Mouse (Mus musculus) spleen, adult 2 months (tissue): ENCODE measurements at regions not wholly inside any gene's neighbourhood (a gene's known extent, or its start where the extent isn't known, plus 50 kb on each side); places are given as distances from the start of the nearest gene placed in this dataset.

ENCODE experiments used
- CTCF ChIP-seq: fragments of 200-500 bp; IDR thresholded peaks from 2 replicates; pipeline ENCODE4 v1.5.1; 2011; ENCODE audit warnings: mild to moderate bottlenecking, inconsistent platforms; ENCODE audit not compliant: insufficient read depth, insufficient read length, insufficient replicate concordance; ENCODE audit errors: extremely low read depth
- POLR2A ChIP-seq: fragments of 200-500 bp; IDR thresholded peaks from 2 replicates; pipeline ENCODE4 v1.6.1; 2011; ENCODE audit warnings: low read depth, low read length, inconsistent platforms

- TF ChIP-seq CTCF, result no peak
- no peak for TF ChIP-seq POLR2A
Observed at GRCm38 (mm10) chr15:56007376-56007775, 1470.0 kb downstream of the Slc22a22 start.
